ENCODE assay signal across 23 mouse cellular contexts in genomic region chr14:60217616-60218015, GRCm38 (mm10). TPM values are rescaled to one million over a fixed set of nuclear protein-coding genes. Genes with fewer than 3 reads are reported as not detected.
"Had no signal": no experiment of that assay in that cellular context is flagged by ENCODE, and none has a peak within 500 bp of the region (broad histone marks: within the 10 kb centered on the region; RNA-seq: fewer than 3 reads in every experiment).

No protein-coding gene starts in this region.

- H3K4me2 ChIP-seq: lung, embryonic 14.5 days; midbrain, embryonic 11.5 days; midbrain, embryonic 13.5 days; neural tube, embryonic 13.5 days; neural tube, embryonic 15.5 days had no signal

- DNase-seq: lung, adult 18-20 months; lung, embryonic 14.5 days; lung, postnatal 10 days; lung, postnatal 4 days; retina, postnatal 1 day; right cerebral cortex, adult 18-20 months; right cerebral cortex, postnatal 25 days; right cerebral cortex, postnatal 4 days; spleen, adult 18-20 months; thymus, adult 2 months; thymus, postnatal 25 days; thymus, postnatal 4 days had no signal

- H3K27ac ChIP-seq: midbrain, embryonic 13.5 days; neural tube, embryonic 13.5 days; neural tube, embryonic 15.5 days had no signal

- ATAC-seq: midbrain, embryonic 13.5 days; midbrain, embryonic 16.5 days had no signal

- H3K27me3 ChIP-seq: midbrain, embryonic 13.5 days; neural tube, embryonic 13.5 days; neural tube, embryonic 15.5 days had no signal

- H3K4me1 ChIP-seq: midbrain, embryonic 13.5 days; neural tube, embryonic 13.5 days; neural tube, embryonic 15.5 days had no signal

- H3K9ac ChIP-seq: lung, embryonic 14.5 days; midbrain, embryonic 13.5 days; neural tube, embryonic 13.5 days; neural tube, embryonic 15.5 days had no signal

- H3K4me3 ChIP-seq: midbrain, embryonic 13.5 days; myocyte; neural tube, embryonic 13.5 days; neural tube, embryonic 15.5 days had no signal

- H3K9me3 ChIP-seq: midbrain, embryonic 13.5 days; neural tube, embryonic 13.5 days; neural tube, embryonic 15.5 days had no signal

RNA-seq across cellular contexts. Expression of gene Nupl1, which starts 33.6 kb away (rescaled TPM):
- polyA plus RNA-seq: lung, embryonic 14.5 days; lung, embryonic 16.5 days; myocyte; neural tube, embryonic 11.5 days; neural tube, embryonic 13.5 days; small intestine, adult 2 months; stomach, embryonic 14.5 days; thymus, adult 2 months; urinary bladder, adult 2 months had no signal
